In genomic region chr10:117647158-117647505, GRCm38 (mm10) we compare ENCODE assay signal across 8 mouse cellular contexts. TPM values are rescaled to one million over a fixed set of nuclear protein-coding genes. Genes with fewer than 3 reads are reported as not detected.
A peak's percentile ranks its signal among the peaks of the same experiment; 100 is the strongest.
DNase-seq lines count a peak whose midpoint lies in the region; ATAC-seq and TF ChIP-seq lines count a peak whose summit lies in the region.

No protein-coding gene starts in this region.

- no peaks in the 10 kb centered on the region for H3K36me3 ChIP-seq in forebrain, embryonic 11.5 days (ENCODE audit: control insufficient read depth, insufficient read depth, low read length)
- no peaks in the 10 kb centered on the region for H3K36me3 ChIP-seq in forebrain, embryonic 10.5 days (replicated peaks)
- no peaks in the 10 kb centered on the region for H3K36me3 ChIP-seq in midbrain, postnatal 0 days (ENCODE audit: insufficient read depth, low read length)
- H3K36me3 ChIP-seq in intestine, postnatal 0 days (ENCODE audit: control insufficient read depth, insufficient read depth): no peaks in the 10 kb centered on the region

- no peak overlapping the region for H3K4me2 ChIP-seq in forebrain, embryonic 11.5 days (ENCODE audit: low read depth, low read length, severe bottlenecking)
- no peak overlapping the region for H3K4me2 ChIP-seq in midbrain, postnatal 0 days (ENCODE audit: low read depth, low read length, poor library complexity, severe bottlenecking)
- no peak overlapping the region for H3K4me2 ChIP-seq in intestine, postnatal 0 days (replicated peaks; ENCODE audit: low read depth)

- 65% methylated on average over 13 of the region's 13 CpGs for WGBS in forebrain, embryonic 11.5 days
- WGBS in forebrain, embryonic 10.5 days: 86% methylated on average over 13 of the region's 13 CpGs
- WGBS in midbrain, postnatal 0 days: 48% methylated on average over 13 of the region's 13 CpGs
- WGBS in intestine, postnatal 0 days: 68% methylated on average over 13 of the region's 13 CpGs

- DNase-seq in forebrain, embryonic 11.5 days (ENCODE audit: low spot score): no peak
- no peak for DNase-seq in forebrain, embryonic 10.5 days (ENCODE audit: extremely low spot score, low spot score)
- peak; percentile 39 to 51 for DNase-seq in frontal cortex, postnatal 10 days (ENCODE audit: low spot score in 2 of 2)
- DNase-seq in kidney, postnatal 36 days: peak; percentile 83
- peak; percentile 83 for DNase-seq in midbrain, postnatal 0 days (ENCODE audit: low spot score)
- no peak for DNase-seq in urinary bladder, postnatal 4 days (ENCODE audit: low spot score in 2 of 2)

- no peaks in the 10 kb centered on the region for H3K27me3 ChIP-seq in forebrain, embryonic 11.5 days (ENCODE audit: control insufficient read depth, insufficient read depth, low read length)
- H3K27me3 ChIP-seq in forebrain, embryonic 10.5 days (ENCODE audit: poor library complexity, severe bottlenecking): peaks cover 3% of the 10 kb centered on the region; the same call in 1 of the 2 replicates
- H3K27me3 ChIP-seq in midbrain, postnatal 0 days (ENCODE audit: insufficient read depth, low read length): no peaks in the 10 kb centered on the region
- no peaks in the 10 kb centered on the region for H3K27me3 ChIP-seq in intestine, postnatal 0 days (replicated peaks; ENCODE audit: control insufficient read depth, insufficient read depth, low read length)

- ATAC-seq in forebrain, embryonic 11.5 days (replicated peaks; ENCODE audit: low FRiP score): peak; percentile 42; the same call in 1 of the 2 replicates
- ATAC-seq in midbrain, postnatal 0 days (ENCODE audit: low FRiP score): peak; percentile 47; the same call in 1 of the 2 replicates
- ATAC-seq in intestine, postnatal 0 days: no peak
- no peak for ATAC-seq in megakaryocyte, adult 5-6 weeks (ENCODE audit: poor library complexity, severe bottlenecking)

- no peak overlapping the region for H3K4me3 ChIP-seq in forebrain, embryonic 11.5 days (ENCODE audit: low read depth, low read length)
- no peak overlapping the region for H3K4me3 ChIP-seq in forebrain, embryonic 10.5 days
- H3K4me3 ChIP-seq in midbrain, postnatal 0 days (ENCODE audit: low read depth, low read length): no peak overlapping the region
- H3K4me3 ChIP-seq in intestine, postnatal 0 days (ENCODE audit: low read depth, low read length): no peak overlapping the region

- H3K27ac ChIP-seq in forebrain, embryonic 11.5 days (ENCODE audit: low read depth, low read length): no peak overlapping the region
- H3K27ac ChIP-seq in forebrain, embryonic 10.5 days: no peak overlapping the region
- no peak overlapping the region for H3K27ac ChIP-seq in midbrain, postnatal 0 days (ENCODE audit: low read depth, low read length)
- H3K27ac ChIP-seq in intestine, postnatal 0 days (ENCODE audit: low read depth, low read length): no peak overlapping the region

- no peaks in the 10 kb centered on the region for H3K4me1 ChIP-seq in forebrain, embryonic 11.5 days (replicated peaks; ENCODE audit: control insufficient read depth, insufficient read depth, low read length)
- H3K4me1 ChIP-seq in forebrain, embryonic 10.5 days: peaks cover 4% of the 10 kb centered on the region
- no peaks in the 10 kb centered on the region for H3K4me1 ChIP-seq in midbrain, postnatal 0 days (ENCODE audit: insufficient read depth, low read length)
- 0 out of 2 replicates have a peak, but pooled peaks cover 3% of the 10 kb centered on the region for H3K4me1 ChIP-seq in intestine, postnatal 0 days (replicated peaks; ENCODE audit: control insufficient read depth, insufficient read depth, low read length)

- H3K9me3 ChIP-seq in forebrain, embryonic 11.5 days (ENCODE audit: control insufficient read depth, low read length): no peaks in the 10 kb centered on the region
- H3K9me3 ChIP-seq in forebrain, embryonic 10.5 days: no peaks in the 10 kb centered on the region
- no peaks in the 10 kb centered on the region for H3K9me3 ChIP-seq in midbrain, postnatal 0 days (ENCODE audit: low read length)
- no peaks in the 10 kb centered on the region for H3K9me3 ChIP-seq in intestine, postnatal 0 days (ENCODE audit: control insufficient read depth)

- H3K9ac ChIP-seq in forebrain, embryonic 11.5 days (ENCODE audit: low read length): no peak overlapping the region
- no peak overlapping the region for H3K9ac ChIP-seq in midbrain, postnatal 0 days (replicated peaks; ENCODE audit: low read length, poor library complexity, severe bottlenecking)
- no peak overlapping the region for H3K9ac ChIP-seq in intestine, postnatal 0 days (ENCODE audit: low read depth, low read length)

- TF ChIP-seq CTCF in midbrain, postnatal 0 days (IDR thresholded peaks at IDR 0.05): no peak
- no peak for TF ChIP-seq CTCF in intestine, postnatal 0 days (IDR thresholded peaks at IDR 0.05; ENCODE audit: low read depth)

RNA-seq across cellular contexts. Expression of gene Cpm, which starts 17.8 kb away (rescaled TPM):
- polyA plus RNA-seq in forebrain, embryonic 11.5 days (2014; fragmentation: Nextera tagmentation; extraction: Ambion mirVana): 4.1 and 5.0 TPM in 2 replicates
- 4.8 and 5.9 TPM in 2 replicates for polyA plus RNA-seq in forebrain, embryonic 10.5 days (2016; fragmentation: Nextera tagmentation; extraction: Ambion mirVana)
- total RNA-seq in midbrain, postnatal 0 days (2014; rRNA removed): 3.9 TPM in 2 replicates
- polyA plus RNA-seq in midbrain, postnatal 0 days (2015; fragmentation: Nextera tagmentation; extraction: Ambion mirVana): 4.8 and 7.9 TPM in 2 replicates
- 32.8 and 33.8 TPM in 2 replicates for polyA plus RNA-seq in intestine, postnatal 0 days (2015; fragmentation: Nextera tagmentation; extraction: Ambion mirVana)
- total RNA-seq in megakaryocyte, adult 5-6 weeks (2015): 0.38 TPM in 1 of 2 replicates, not detected in the other
- total RNA-seq in megakaryocyte, adult 5-6 weeks (2017): not detected in 2 replicates

Comparison
In these comparisons a context has a peak if more than half of its experiments do, and no peak if none do; other contexts are left out.
1. ATAC-seq: peak in forebrain, embryonic 11.5 days (single experiment) and midbrain, postnatal 0 days (single experiment); none in intestine, postnatal 0 days (single experiment) and megakaryocyte, adult 5-6 weeks (single experiment).
2. DNase-seq: peak in frontal cortex, postnatal 10 days (2 of 2), kidney, postnatal 36 days (2 of 2) and midbrain, postnatal 0 days (single experiment); none in forebrain, embryonic 11.5 days (single experiment), forebrain, embryonic 10.5 days (single experiment) and urinary bladder, postnatal 4 days (0 of 2).